Mouse (Mus musculus) liver, embryonic 14.5 days (tissue): ENCODE measurements around the gene Slc43a2. TPM values are rescaled to one million over a fixed set of nuclear protein-coding genes. Genes with fewer than 3 reads are reported as not detected.

Experiments
- ATAC-seq: fragments of 200-750 bp; cut with Nextera tagmentation; 2 replicates; pipeline ENCODE4 v1.8.0; 2017; ENCODE audit warnings: moderate number of reproducible peaks, mild to moderate bottlenecking, moderate library complexity; ENCODE audit not compliant: insufficient read depth
- DNase-seq, 3 experiments: peaks; one replicate each; pipeline ENCODE4 v3.0.0-alpha.2; 2012 to 2013; ENCODE audit warnings: low read depth in 3 of 3, low spot score in 3 of 3
- H3K27ac ChIP-seq: fragments of 300-500 bp; sonication (generic); 2 replicates; pipeline ENCODE4 v1.5.1; 2014; ENCODE audit warnings: moderate library complexity, mild to moderate bottlenecking, control low read depth, inconsistent platforms
- H3K27me3 ChIP-seq: fragments of 300-500 bp; sonication (generic); 2 replicates; pipeline ENCODE4 v1.6.1; 2014; ENCODE audit warnings: mild to moderate bottlenecking, low read length, moderate library complexity; ENCODE audit not compliant: control insufficient read depth, insufficient read depth
- H3K36me3 ChIP-seq: fragments of 300-500 bp; sonication (generic); replicated peaks from 2 replicates; pipeline ENCODE4 v1.6.1; 2014; ENCODE audit warnings: low read depth; ENCODE audit not compliant: control insufficient read depth, insufficient read depth
- H3K4me1 ChIP-seq, 2 experiments: fragments of 200-500 bp in 1 of 2; fragments of 300-500 bp in 1 of 2; sonication (generic) in 1 of 2; replicated peaks; 2 replicates each; pipeline ENCODE4 v1.6.1; 2012 to 2014; ENCODE audit warnings: antibody characterized with exemption in 1 of 2, inconsistent platforms in 1 of 2, low read length in 1 of 2; ENCODE audit not compliant: control insufficient read depth in 2 of 2, insufficient read depth in 2 of 2
- H3K4me2 ChIP-seq: fragments of 300-500 bp; sonication (generic); 2 replicates; pipeline ENCODE4 v1.6.1; 2014; ENCODE audit warnings: low read depth, mild to moderate bottlenecking, control low read depth, moderate library complexity
- H3K4me3 ChIP-seq, 2 experiments: fragments of 200-500 bp in 1 of 2; fragments of 300-500 bp in 1 of 2; sonication (generic) in 1 of 2; 2 replicates each; pipeline ENCODE4 v1.5.1; 2012 to 2014; ENCODE audit warnings: low read depth in 2 of 2, low read length in 2 of 2, mild to moderate bottlenecking in 2 of 2, control low read depth in 1 of 2, inconsistent platforms in 1 of 2, moderate library complexity in 1 of 2; ENCODE audit not compliant: insufficient read depth in 1 of 2
- H3K9ac ChIP-seq: fragments of 300-500 bp; sonication (generic); replicated peaks from 2 replicates; pipeline ENCODE4 v1.6.1; 2014; ENCODE audit warnings: mild to moderate bottlenecking, control low read depth, moderate library complexity
- H3K9me3 ChIP-seq: fragments of 300-500 bp; sonication (generic); 2 replicates; pipeline ENCODE4 v1.6.1; 2016; ENCODE audit warnings: low read length, mixed read lengths; ENCODE audit not compliant: control insufficient read depth
- CTCF ChIP-seq: IDR thresholded peaks from 2 replicates; pipeline ENCODE4 v1.5.1; 2016; ENCODE audit warnings: antibody characterized with exemption, low read depth, control low read depth
- EP300 ChIP-seq: IDR thresholded peaks from 2 replicates; pipeline ENCODE4 v1.6.1; 2016; ENCODE audit warnings: antibody characterized with exemption, low read depth
- WGBS: fragments of 180-500 bp; shearing (Covaris S2); extraction: QIAGEN DNeasy Blood & Tissue Kit; methylation state at CpG from one replicate; pipeline ENCODE4 v1.1.7; 2014; ENCODE audit not compliant: insufficient replicate concordance; 5-methylcytosine and 5-hydroxymethylcytosine counted together
- microRNA-seq: library from miRNA; unstranded; fragments of <30 nt; microRNA quantifications from one replicate; pipeline ENCODE4, GENCODE M21; 2016
- polyA plus RNA-seq, 2 experiments: library from polyadenylated mRNA; depleted of rRNA in 1 of 2; stranded (reverse) in 1 of 2; unstranded in 1 of 2; fragments of >200 nt; fragmentation: Nextera tagmentation in 1 of 2; extraction: Ambion mirVana in 1 of 2; gene quantifications; 2 replicates each; pipeline versions ENCODE4 v1.2.1 to v1.2.3; 2012 to 2014

Slc43a2 gene
- polyA plus RNA-seq, 2 experiments: 2.4 to 2.7 TPM

DNA sequence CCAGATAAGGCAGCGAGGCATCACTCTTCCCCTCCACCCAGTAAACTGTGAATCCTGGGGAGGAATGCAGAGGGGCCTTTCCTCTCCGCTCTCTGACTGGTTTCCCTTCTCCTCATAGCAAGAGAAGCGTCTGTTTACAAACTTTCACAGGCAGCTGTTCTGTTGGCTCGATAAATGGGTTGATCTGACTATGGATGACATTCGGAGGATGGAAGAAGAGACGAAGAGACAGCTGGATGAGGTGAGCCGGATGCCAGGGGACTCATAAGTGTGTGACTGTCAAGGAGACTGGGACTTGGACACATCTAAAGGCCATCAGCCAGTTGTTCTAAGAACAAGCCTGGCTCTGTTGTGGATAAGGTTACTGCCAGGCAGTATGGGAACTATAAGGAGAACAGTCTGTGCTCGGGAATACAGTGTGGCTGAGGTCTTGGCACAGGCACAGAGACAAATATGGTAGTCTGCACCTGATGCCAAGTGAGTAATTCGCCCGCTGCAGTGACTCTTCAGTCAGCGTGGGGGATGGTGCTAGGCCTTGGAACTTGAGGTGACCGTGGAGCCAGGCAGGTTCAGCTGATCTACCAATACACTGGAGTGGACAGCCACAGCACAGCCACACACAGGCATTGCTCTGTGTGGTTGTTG, 88.8 kb downstream of the Slc43a2 start:
- H3K36me3 ChIP-seq: peaks cover 6% of the 10 kb centered on the region
- TF ChIP-seq CTCF (no peak), EP300 (no peak)
- H3K27ac ChIP-seq: no peak overlapping the region
- H3K9ac ChIP-seq: no peak overlapping the region
- no peak for DNase-seq
- no peak overlapping the region for H3K4me2 ChIP-seq
- no peaks in the 10 kb centered on the region for H3K27me3 ChIP-seq
- H3K4me3 ChIP-seq: no peak overlapping the region
- H3K9me3 ChIP-seq: no peaks in the 10 kb centered on the region
- WGBS: 81% methylated on average over 12 of the region's 12 CpGs
- ATAC-seq: no peak
- peaks cover 0 to 10% of the 10 kb centered on the region in 2 experiments; a peak in 2 of 4 replicates for H3K4me1 ChIP-seq

DNA sequence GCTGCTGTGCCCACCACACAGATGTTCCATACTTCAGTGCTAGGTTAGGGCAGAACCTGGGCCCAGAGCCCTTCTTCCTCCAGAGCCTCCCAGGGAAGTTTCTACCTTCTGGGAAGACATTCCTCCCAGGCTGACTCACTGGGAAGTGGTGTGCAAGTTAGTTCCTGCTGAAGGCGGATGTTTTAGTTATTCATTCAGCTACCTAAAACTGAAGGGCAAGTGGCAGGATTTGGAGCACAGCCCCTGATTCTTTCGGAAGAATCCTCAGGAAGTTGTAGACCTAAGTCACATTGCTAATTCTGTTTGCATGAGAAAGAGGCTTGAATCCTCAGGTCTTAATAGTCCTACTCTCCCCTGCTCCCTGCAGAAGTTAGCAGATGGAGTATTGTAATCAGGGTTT, 89.9 kb downstream of the Slc43a2 start:
- H3K27me3 ChIP-seq: no peaks in the 10 kb centered on the region
- H3K36me3 ChIP-seq: peaks cover 12% of the 10 kb centered on the region
- no peak overlapping the region for H3K27ac ChIP-seq
- no peak for DNase-seq
- WGBS: 73% methylated on average over 2 of the region's 2 CpGs
- H3K9ac ChIP-seq: no peak overlapping the region
- peaks cover 0 to 10% of the 10 kb centered on the region in 2 experiments; a peak in 2 of 4 replicates for H3K4me1 ChIP-seq
- no peaks in the 10 kb centered on the region for H3K9me3 ChIP-seq
- no peak for TF ChIP-seq EP300
- no peak for TF ChIP-seq CTCF
- H3K4me2 ChIP-seq: no peak overlapping the region
- ATAC-seq: no peak
- no peak overlapping the region for H3K4me3 ChIP-seq

DNA sequence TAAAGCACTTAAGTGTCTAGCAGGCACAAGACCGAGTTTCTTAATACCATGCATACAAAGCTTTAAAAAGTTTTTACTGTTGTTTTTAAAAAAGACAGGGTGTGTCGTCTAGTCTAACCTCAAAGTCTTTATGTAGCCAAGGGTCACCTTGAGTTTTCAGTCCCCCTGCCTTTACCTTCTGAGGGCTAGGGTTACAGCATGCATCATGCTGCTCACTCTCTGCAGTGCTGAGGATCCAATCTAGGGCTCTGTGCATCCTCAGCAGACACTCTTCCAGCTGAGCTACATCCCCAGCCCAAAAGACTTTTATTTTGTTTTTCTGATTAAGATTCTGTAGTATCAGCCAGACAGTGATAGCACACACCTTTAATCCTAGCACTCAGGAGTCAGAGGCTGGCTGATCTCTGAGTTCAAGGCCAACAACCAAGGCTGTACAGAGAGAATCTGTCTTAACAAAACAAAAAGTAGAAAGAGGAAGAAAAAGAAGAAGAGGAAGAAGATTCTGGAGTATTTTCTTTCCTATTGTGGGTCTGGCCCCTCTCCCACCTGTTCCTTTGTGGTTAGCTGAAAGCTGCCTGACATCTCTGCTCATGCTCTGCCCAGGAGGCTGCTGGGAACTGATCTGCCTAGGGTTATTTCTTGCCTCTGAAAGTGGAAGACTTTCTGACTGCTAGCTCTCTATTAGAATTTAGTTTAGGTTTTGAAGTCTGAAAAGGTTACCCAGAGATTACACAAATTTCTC, 91.3 kb downstream of the Slc43a2 start:
- WGBS: 66% methylated on average over 2 of the region's 2 CpGs
- no peak for ATAC-seq
- H3K27me3 ChIP-seq: no peaks in the 10 kb centered on the region

DNA sequence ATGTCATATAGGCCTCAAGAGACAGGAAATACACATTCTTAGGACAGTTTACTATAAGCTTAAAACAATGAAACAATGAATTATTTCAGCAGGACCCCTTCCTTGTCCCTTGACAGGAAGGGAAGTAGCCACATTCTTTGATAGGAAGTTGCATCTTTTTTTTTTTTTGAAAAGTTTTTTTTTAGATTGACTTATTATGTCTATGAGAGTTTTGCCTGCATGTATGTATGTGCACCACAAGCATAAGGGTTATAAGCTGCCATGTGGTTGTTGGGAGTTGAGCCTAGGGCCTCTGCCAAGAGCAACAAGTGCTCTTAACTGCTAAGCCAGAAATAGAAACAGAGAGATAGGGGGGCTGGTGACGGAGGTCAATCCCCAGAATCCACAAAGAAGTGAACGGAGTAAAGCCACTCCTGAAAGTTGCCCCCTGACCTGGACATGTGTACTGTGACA, 92.6 kb downstream of the Slc43a2 start:
- no peaks in the 10 kb centered on the region for H3K27me3 ChIP-seq
- ATAC-seq (no peak), DNase-seq (no peak)

More for the DNA sequence above, 91.3 kb downstream of the Slc43a2 start:
- no peak for DNase-seq
- Histone ChIP-seq H3K27ac (no peak overlapping the region), H3K4me3 (no peak overlapping the region), H3K9ac (no peak overlapping the region), H3K4me1 (peaks cover 0 to 10% of the 10 kb centered on the region in 2 experiments; a peak in 2 of 4 replicates), H3K9me3 (no peaks in the 10 kb centered on the region), H3K4me2 (no peak overlapping the region), H3K36me3 (peaks cover 14% of the 10 kb centered on the region)
- TF ChIP-seq EP300 (no peak), CTCF (no peak)

DNA sequence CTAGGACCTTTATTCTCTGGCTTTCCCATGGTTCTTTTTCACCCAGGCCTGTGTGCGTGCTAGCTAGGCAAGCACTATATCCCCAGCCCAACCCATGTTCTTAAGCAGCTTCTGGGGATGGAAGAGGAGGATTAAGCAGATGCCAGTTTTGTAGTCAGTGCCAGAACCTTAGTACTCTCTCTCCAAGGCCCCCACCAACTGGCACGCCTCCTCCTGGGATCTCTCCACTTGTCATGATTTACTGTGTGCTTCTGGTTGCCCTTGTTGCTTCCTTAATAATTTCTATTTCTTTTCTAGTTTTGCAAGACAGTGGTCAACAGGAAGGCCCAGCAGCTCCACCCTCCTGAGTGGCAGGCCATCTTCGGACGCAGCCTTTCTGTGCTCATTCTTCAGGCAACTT, 94.3 kb downstream of the Slc43a2 start:
- Histone ChIP-seq H3K4me2 (no peak overlapping the region), H3K4me1 (peaks cover 3 to 15% of the 10 kb centered on the region in 2 experiments; a peak in 3 of 4 replicates), H3K9me3 (no peaks in the 10 kb centered on the region), H3K4me3 (no peak overlapping the region), H3K27ac (no peak overlapping the region), H3K36me3 (peaks cover 11% of the 10 kb centered on the region), H3K9ac (no peak overlapping the region), H3K27me3 (no peaks in the 10 kb centered on the region)
- 83% methylated on average over 4 of the region's 4 CpGs for WGBS
- DNase-seq: no peak
- ATAC-seq: no peak
- no peak for TF ChIP-seq CTCF
- TF ChIP-seq EP300: no peak

More for the DNA sequence above, 92.6 kb downstream of the Slc43a2 start:
- 11% methylated on average over 2 of the region's 2 CpGs for WGBS
- Histone ChIP-seq H3K4me1 (peaks cover 0 to 10% of the 10 kb centered on the region in 2 experiments; a peak in 2 of 4 replicates), H3K9ac (no peak overlapping the region), H3K4me3 (no peak overlapping the region), H3K4me2 (no peak overlapping the region), H3K9me3 (no peaks in the 10 kb centered on the region), H3K36me3 (peaks cover 14% of the 10 kb centered on the region), H3K27ac (no peak overlapping the region)
- TF ChIP-seq EP300: no peak
- TF ChIP-seq CTCF: no peak

Small RNA genes lying within 50 kb of the gene (microRNA-seq; reads per million reads assigned to microRNA genes)
- gene Mir3971: not detected

Other genes starting within 250 kb of the Slc43a2 start
- 29.6 and 55.3 TPM in 2 replicates for gene Rpa1, start 183.4 kb upstream of the Slc43a2 start, polyA plus RNA-seq (2012; rRNA removed)
- gene Rpa1, start 183.4 kb upstream of the Slc43a2 start, polyA plus RNA-seq (2014; fragmentation: Nextera tagmentation; extraction: Ambion mirVana): 93.2 and 102 TPM in 2 replicates
- gene Smyd4, start 183.3 kb upstream of the Slc43a2 start, polyA plus RNA-seq (2012; rRNA removed): 1.8 and 2.2 TPM in 2 replicates
- gene Smyd4, start 183.3 kb upstream of the Slc43a2 start, polyA plus RNA-seq (2014; fragmentation: Nextera tagmentation; extraction: Ambion mirVana): 2.7 and 3.1 TPM in 2 replicates
- gene Serpinf1, start 109.0 kb upstream of the Slc43a2 start, polyA plus RNA-seq (2012; rRNA removed): 104 and 128 TPM in 2 replicates
- gene Serpinf1, start 109.0 kb upstream of the Slc43a2 start, polyA plus RNA-seq (2014; fragmentation: Nextera tagmentation; extraction: Ambion mirVana): 145 and 166 TPM in 2 replicates
- gene Serpinf2, start 92.1 kb upstream of the Slc43a2 start, polyA plus RNA-seq (2012; rRNA removed): 474 and 506 TPM in 2 replicates
- 304 and 336 TPM in 2 replicates for gene Serpinf2, start 92.1 kb upstream of the Slc43a2 start, polyA plus RNA-seq (2014; fragmentation: Nextera tagmentation; extraction: Ambion mirVana)
- gene Wdr81, start 77.0 kb upstream of the Slc43a2 start, polyA plus RNA-seq (2012; rRNA removed): 15.3 and 16.4 TPM in 2 replicates
- 14.6 and 15.8 TPM in 2 replicates for gene Wdr81, start 77.0 kb upstream of the Slc43a2 start, polyA plus RNA-seq (2014; fragmentation: Nextera tagmentation; extraction: Ambion mirVana)
- 7.3 and 8.2 TPM in 2 replicates for gene Tlcd2, start 70.0 kb upstream of the Slc43a2 start, polyA plus RNA-seq (2012; rRNA removed)
- gene Tlcd2, start 70.0 kb upstream of the Slc43a2 start, polyA plus RNA-seq (2014; fragmentation: Nextera tagmentation; extraction: Ambion mirVana): 11.9 and 13.0 TPM in 2 replicates
- gene Prpf8, start 44.9 kb upstream of the Slc43a2 start, polyA plus RNA-seq (2012; rRNA removed): 34.2 and 38.1 TPM in 2 replicates
- 34.2 and 42.2 TPM in 2 replicates for gene Prpf8, start 44.9 kb upstream of the Slc43a2 start, polyA plus RNA-seq (2014; fragmentation: Nextera tagmentation; extraction: Ambion mirVana)
- 1.6 and 1.7 TPM in 2 replicates for gene Rilp, start 21.6 kb upstream of the Slc43a2 start, polyA plus RNA-seq (2012; rRNA removed)
- gene Rilp, start 21.6 kb upstream of the Slc43a2 start, polyA plus RNA-seq (2014; fragmentation: Nextera tagmentation; extraction: Ambion mirVana): 2.0 and 2.4 TPM in 2 replicates
- 2.4 and 2.6 TPM in 2 replicates for gene Scarf1, start 18.2 kb upstream of the Slc43a2 start, polyA plus RNA-seq (2012; rRNA removed)
- gene Scarf1, start 18.2 kb upstream of the Slc43a2 start, polyA plus RNA-seq (2014; fragmentation: Nextera tagmentation; extraction: Ambion mirVana): 1.1 and 2.0 TPM in 2 replicates
- gene Pitpna, start 56.4 kb downstream of the Slc43a2 start, polyA plus RNA-seq (2012; rRNA removed): 18.1 and 25.5 TPM in 2 replicates
- gene Pitpna, start 56.4 kb downstream of the Slc43a2 start, polyA plus RNA-seq (2014; fragmentation: Nextera tagmentation; extraction: Ambion mirVana): 32.3 and 35.4 TPM in 2 replicates
- 10.8 and 13.0 TPM in 2 replicates for gene Inpp5k, start 99.3 kb downstream of the Slc43a2 start, polyA plus RNA-seq (2012; rRNA removed)
- gene Inpp5k, start 99.3 kb downstream of the Slc43a2 start, polyA plus RNA-seq (2014; fragmentation: Nextera tagmentation; extraction: Ambion mirVana): 16.3 and 17.0 TPM in 2 replicates
- gene Myo1c, start 118.8 kb downstream of the Slc43a2 start, polyA plus RNA-seq (2012; rRNA removed): 12.8 and 14.4 TPM in 2 replicates
- 12.6 and 16.3 TPM in 2 replicates for gene Myo1c, start 118.8 kb downstream of the Slc43a2 start, polyA plus RNA-seq (2014; fragmentation: Nextera tagmentation; extraction: Ambion mirVana)
- gene Crk, start 147.6 kb downstream of the Slc43a2 start, polyA plus RNA-seq (2012; rRNA removed): 15.0 and 20.1 TPM in 2 replicates
- 24.5 and 27.7 TPM in 2 replicates for gene Crk, start 147.6 kb downstream of the Slc43a2 start, polyA plus RNA-seq (2014; fragmentation: Nextera tagmentation; extraction: Ambion mirVana)
- gene Ywhae, start 201.2 kb downstream of the Slc43a2 start, polyA plus RNA-seq (2012; rRNA removed): 127 and 175 TPM in 2 replicates
- gene Ywhae, start 201.2 kb downstream of the Slc43a2 start, polyA plus RNA-seq (2014; fragmentation: Nextera tagmentation; extraction: Ambion mirVana): 231 and 245 TPM in 2 replicates